Mouse (Mus musculus) heart, postnatal 4 days (tissue): ENCODE measurements around the gene Hist1h3a. TPM values are rescaled to one million over a fixed set of nuclear protein-coding genes. Genes with fewer than 3 reads are reported as not detected.
A peak's percentile ranks its signal among the peaks of the same experiment; 100 is the strongest.

ENCODE experiments used
- DNase-seq: peaks from one replicate; pipeline ENCODE4 v3.0.0; 2021
- total RNA-seq, 2 experiments: library from RNA; stranded (reverse); gene quantifications; 2 replicates each; pipeline ENCODE4 v1.2.3; 2021

Gene Hist1h3a
- total RNA-seq, 2 experiments from 2014 or later = 440 to 473 TPM

DNA sequence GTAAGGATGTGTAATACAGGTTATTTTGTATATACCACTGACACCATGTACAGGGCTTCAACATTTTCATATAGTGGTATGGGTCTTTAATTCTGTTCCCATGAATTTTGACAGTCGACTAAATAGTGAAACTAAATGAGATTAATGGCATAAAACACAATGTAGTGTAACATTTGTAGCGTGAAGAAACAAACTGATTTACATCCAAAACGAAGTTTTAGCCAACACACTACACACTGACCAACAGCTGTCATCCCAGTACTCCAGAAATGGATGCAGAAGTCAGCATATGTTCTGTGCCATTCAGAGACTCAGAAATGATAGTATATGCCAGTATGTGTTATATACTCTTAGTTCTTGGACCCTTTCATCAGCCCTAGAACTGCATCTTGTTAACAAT is 4.3 kb downstream of the Hist1h3a start:
- DNase-seq = no peak

- no peak for DNase-seq
Measured at GRCm38 (mm10) chr13:23757211-23757773, 4.9 kb downstream of the Hist1h3a start.

GRCm38 (mm10) chr13:23756790-23757189 is 5.4 kb downstream of the Hist1h3a start, which contains the start of gene Hist1h4b:
Hist1h4b (plus strand) TSS chr13:23757013.
- DNase-seq = peak; percentile 85

- DNase-seq = no peak
Measured at GRCm38 (mm10) chr13:23755000-23755399, 7.2 kb downstream of the Hist1h3a start.

- DNase-seq = no peak
Measured at GRCm38 (mm10) chr13:23753314-23754078, 8.7 kb downstream of the Hist1h3a start.

DNA sequence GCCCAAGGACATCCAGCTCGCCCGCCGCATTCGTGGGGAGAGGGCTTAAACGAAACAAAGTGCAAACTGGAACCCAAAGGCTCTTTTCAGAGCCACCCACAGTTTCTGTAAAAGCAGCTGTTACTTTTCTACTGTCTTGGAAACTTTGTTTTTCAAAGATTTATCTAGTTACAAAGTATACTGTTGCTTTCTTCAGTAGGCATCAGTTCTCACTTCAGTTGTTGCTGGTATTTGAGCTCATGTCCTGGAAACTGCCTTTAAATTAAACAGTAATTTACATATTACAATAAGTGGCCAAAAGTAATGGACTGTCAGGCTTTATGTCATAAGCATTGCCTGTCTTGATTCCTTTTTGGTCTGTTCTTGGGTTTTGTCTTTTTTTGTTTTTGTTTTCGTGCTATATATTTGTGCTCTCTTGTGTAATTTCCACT is 9.4 kb downstream of the Hist1h3a start:
- no peak for DNase-seq

- DNase-seq = peak; percentile 91
Measured at GRCm38 (mm10) chr13:23752067-23752741, 10.0 kb downstream of the Hist1h3a start, which contains the start of gene Hist1h3b. Hist1h3b (plus strand) TSS chr13:23752267.

- DNase-seq = no peak
Measured at GRCm38 (mm10) chr13:23751478-23751956, 10.7 kb downstream of the Hist1h3a start.

DNA sequence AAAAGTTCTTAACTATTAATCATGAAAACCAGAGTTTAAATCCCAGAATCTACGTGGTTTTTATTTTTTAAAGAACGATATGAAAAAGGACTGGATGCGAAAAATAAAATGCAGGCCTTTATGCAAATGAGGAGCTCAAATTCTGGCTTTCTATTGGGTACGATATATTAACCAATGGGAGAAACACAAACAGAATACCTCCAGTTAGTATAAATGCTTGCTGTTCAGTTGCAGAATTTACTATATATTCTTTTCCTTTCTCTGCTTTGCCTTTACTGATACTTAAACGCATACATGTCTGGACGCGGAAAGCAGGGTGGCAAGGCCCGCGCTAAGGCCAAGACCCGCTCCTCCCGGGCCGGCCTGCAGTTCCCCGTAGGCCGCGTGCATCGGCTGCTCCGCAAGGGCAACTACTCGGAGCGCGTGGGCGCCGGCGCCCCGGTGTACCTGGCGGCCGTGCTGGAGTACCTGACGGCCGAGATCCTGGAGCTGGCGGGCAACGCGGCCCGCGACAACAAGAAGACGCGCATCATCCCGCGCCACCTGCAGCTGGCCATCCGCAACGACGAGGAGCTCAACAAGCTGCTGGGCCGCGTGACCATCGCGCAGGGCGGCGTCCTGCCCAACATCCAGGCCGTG is 11.2 kb downstream of the Hist1h3a start, which contains the start of gene Hist1h2ab:
Gene Hist1h2ab (plus strand): TSS at position 288 of the 639 bp plus-strand sequence.
- DNase-seq = peak; percentile 43

- DNase-seq = no peak
Measured at GRCm38 (mm10) chr13:23749563-23750121, 12.5 kb downstream of the Hist1h3a start.

GRCm38 (mm10) chr13:23747892-23748288 is 14.3 kb downstream of the Hist1h3a start:
- no peak for DNase-seq

- no peak for DNase-seq
Measured at GRCm38 (mm10) chr13:23747081-23747891, 14.9 kb downstream of the Hist1h3a start.

DNA sequence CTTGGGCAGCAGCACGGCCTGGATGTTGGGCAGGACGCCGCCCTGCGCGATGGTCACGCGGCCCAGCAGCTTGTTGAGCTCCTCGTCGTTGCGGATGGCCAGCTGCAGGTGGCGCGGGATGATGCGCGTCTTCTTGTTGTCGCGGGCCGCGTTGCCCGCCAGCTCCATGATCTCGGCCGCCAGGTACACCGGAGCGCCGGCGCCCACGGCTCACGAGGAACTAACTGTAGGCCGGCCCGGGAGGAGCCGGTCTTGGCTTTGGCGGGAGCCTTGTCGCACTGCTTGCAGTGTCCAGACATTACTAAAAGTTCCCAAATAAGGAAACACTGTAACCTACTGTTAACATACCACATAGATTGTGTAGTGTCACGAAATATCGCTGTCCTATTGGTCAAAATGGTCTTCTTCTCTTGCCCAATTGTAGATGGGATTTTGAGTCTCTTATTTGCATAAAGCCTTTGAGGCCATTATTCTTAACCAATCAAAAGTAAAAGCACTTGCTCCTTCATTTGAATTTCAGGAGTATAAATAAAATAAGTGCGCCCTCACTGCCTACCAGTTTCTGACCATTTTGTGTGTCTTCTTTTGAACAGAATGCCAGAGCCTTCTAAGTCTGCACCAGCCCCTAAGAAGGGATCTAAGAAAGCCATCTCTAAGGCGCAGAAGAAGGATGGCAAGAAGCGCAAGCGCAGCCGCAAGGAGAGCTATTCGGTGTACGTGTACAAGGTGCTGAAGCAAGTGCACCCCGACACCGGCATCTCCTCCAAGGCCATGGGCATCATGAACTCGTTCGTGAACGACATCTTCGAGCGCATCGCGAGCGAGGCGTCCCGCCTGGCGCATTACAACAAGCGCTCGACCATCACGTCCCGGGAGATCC is 15.7 kb downstream of the Hist1h3a start, which contains the start of gene Hist1h2bb:
Gene Hist1h2bb (plus strand): TSS at position 534 of the 880 bp plus-strand sequence.
- peak; percentile 68 for DNase-seq

DNA sequence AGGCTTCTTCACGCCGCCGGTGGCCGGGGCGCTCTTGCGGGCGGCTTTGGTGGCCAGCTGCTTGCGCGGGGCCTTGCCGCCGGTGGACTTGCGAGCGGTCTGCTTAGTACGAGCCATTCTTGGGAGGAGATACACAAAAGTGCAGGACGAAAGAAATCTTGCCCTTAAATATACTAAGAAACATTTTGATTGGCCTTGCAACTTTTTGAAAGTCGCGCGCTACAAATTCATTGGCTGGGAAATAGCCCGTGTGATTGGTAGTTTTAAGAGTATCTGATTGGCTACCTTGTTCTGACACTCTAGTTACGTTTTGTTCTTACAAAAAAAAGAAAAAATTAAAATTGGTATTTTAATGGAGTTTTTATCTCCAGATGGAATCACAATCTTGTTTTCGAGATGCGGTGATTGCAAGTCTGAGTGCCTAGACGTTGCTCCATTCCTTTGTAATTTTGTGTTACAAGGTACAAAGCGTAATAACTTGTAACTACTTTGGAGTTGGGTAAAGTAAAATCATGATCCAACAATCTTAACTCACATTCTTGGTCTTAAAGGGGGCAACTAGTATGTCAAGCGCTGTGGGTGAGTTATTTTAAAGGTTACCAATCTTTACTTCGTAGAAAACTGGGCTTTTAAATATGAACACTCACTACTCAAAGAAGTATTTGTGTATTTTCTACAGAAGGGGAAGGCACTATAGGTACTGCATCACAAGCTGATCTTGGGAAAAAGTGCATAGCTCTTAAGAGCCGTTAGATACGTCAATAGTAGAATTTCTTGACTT is 16.6 kb downstream of the Hist1h3a start, which contains the start of gene Hist1h3c:
Gene Hist1h3c (minus strand): TSS at position 222 of the 781 bp plus-strand sequence.
- peak; percentile 89 for DNase-seq

DNA sequence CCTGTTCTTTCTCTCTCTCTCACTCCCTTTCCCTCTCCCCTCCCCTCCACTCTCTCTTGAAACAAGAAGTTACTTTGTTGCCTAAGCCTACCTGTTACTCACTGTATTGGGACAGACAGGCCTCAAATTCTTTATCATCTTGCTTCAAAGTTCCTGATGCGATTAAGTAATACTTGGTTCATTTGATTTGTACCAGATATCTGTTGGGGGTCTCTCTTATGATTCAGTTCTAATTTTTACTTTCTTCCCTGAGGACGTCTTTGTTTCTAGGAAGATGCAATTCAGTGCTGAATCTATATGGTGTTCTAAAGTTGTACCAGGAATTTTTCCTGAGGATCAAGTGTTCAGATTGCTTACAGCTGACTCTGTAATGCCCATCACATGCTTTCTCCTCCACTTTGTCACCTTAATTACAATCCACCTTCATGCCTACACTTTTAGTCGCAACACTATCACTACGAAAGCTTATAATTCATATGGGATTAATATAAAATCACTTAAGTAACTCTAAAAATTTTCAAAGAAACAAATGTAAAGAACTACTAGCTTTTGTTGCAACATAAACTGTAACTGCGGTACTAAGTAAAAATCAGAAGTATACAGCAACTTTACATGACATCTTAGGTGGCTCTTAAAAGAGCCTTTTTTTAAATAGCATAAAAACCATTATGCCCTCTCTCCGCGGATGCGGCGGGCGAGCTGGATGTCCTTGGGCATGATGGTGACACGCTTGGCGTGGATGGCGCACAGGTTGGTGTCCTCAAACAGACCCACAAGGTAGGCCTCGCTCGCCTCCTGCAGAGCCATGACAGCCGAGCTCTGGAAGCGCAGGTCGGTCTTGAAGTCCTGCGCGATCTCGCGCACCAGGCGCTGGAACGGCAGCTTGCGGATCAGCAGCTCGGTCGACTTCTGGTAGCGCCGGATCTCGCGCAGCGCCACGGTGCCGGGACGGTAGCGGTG is 17.5 kb downstream of the Hist1h3a start:
- DNase-seq = no peak

GRCm38 (mm10) chr13:23743963-23744362 is 18.2 kb downstream of the Hist1h3a start:
- DNase-seq = no peak

DNA sequence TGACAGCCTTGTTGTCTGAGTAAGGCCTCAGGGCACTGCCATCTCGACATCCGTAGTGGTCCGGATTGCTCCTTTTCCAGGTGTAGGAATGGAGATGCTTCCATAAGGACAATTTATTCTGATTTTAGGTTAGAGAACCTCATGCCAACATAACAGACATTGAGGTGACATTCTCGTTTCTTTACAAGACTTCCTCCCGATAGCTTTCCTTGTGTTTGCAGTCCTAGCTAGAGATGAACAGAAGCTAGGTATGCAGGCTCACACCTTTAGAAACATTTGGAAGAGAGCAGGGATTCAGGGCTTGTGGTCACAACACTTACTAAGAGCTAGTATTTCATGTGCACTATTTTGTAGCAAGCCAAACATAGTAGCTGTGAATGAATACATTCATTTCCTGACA is 19.0 kb downstream of the Hist1h3a start:
- DNase-seq = no peak

- no peak for DNase-seq
Measured at GRCm38 (mm10) chr13:23742007-23742406, 20.2 kb downstream of the Hist1h3a start.
